Mouse (Mus musculus): Measurements from ENCODE around the gene Zkscan1.

GRCm38 (mm10) chr5:138090271-138090670 lies 5.4 kb downstream of the Zkscan1 start:
- TF ChIP-seq CTCF (IDR thresholded peaks at IDR 0.05; ENCODE audit: insufficient read depth, low read depth, low read length) (no peak), POLR2A (IDR thresholded peaks at IDR 0.05; ENCODE audit: insufficient read depth, low read depth, low read length) (no peak)

Measured in olfactory bulb, adult 2 months (tissue).